Mouse (Mus musculus): ENCODE results near the gene Tjp1. TPM values are rescaled to one million over a fixed set of nuclear protein-coding genes. Genes with fewer than 3 reads are reported as not detected.

The Tjp1 gene
- total and polyA plus RNA-seq, 3 experiments = not detected

GRCm38 (mm10) chr7:65387560-65388175, 139.9 kb downstream of the Tjp1 start:
- DNase-seq (ENCODE audit: extremely low read depth) = no peak
- no peak for TF ChIP-seq ZKSCAN1 (IDR thresholded peaks at IDR 0.05; ENCODE audit: borderline replicate concordance, low read depth, low read length)
- no peak for TF ChIP-seq CHD1 (IDR thresholded peaks at IDR 0.05; ENCODE audit: low read depth, low read length)
- TF ChIP-seq USF2 (conservative IDR thresholded peaks at IDR 0.05; ENCODE audit: low read depth, low read length) = no peak
- TF ChIP-seq IRF4 (IDR thresholded peaks at IDR 0.05; ENCODE audit: low read depth, low read length) = no peak
- no peak for TF ChIP-seq HCFC1 (IDR thresholded peaks at IDR 0.05; ENCODE audit: low read depth, low read length)
- no peaks in the 10 kb centered on the region for H3K79me2 ChIP-seq (replicated peaks; ENCODE audit: control insufficient read depth, extremely low read depth, insufficient read depth, poor library complexity, severe bottlenecking)
- peaks cover 25% of the 10 kb centered on the region for H3K27me3 ChIP-seq (replicated peaks)
- dilution Hi-C loops (cut with MboI; ENCODE audit: extremely low pct_ligation_motif_present, extremely low pct_unique_long_range_greater_than_20kb, low sequenced_read_pairs) = no loop called here
- H3K9me3 ChIP-seq (replicated peaks; ENCODE audit: low read length) = no peaks in the 10 kb centered on the region
- in situ Hi-C loops (cut with MboI; ENCODE audit: low pct_ligation_motif_present, low pct_unique_long_range_greater_than_20kb, low sequenced_read_pairs) = no loop called here
- H3K36me3 ChIP-seq (replicated peaks in 1 of 2; ENCODE audit: control insufficient read depth in 1 of 2, insufficient read depth in 1 of 2, low read length in 1 of 2) = no peaks in the 10 kb centered on the region
- H3K9ac ChIP-seq (ENCODE audit: insufficient read depth, low read depth) = no peak overlapping the region
- no peak overlapping the region for H3K4me3 ChIP-seq (replicated peaks in 1 of 3; ENCODE audit: low read depth in 2 of 3, low read length in 2 of 3, poor library complexity in 1 of 3)
- no peak overlapping the region for H3K4me2 ChIP-seq (ENCODE audit: insufficient read depth, low read depth, poor library complexity, severe bottlenecking)
- H3K27ac ChIP-seq (ENCODE audit: insufficient read depth, low read depth) = no peak overlapping the region
- no peaks in the 10 kb centered on the region for H3K4me1 ChIP-seq (ENCODE audit: control insufficient read depth in 1 of 2, insufficient read depth in 2 of 2)

- no peak overlapping the region for H3K4me2 ChIP-seq (ENCODE audit: insufficient read depth, low read depth, poor library complexity, severe bottlenecking)
- no peaks in the 10 kb centered on the region for H3K36me3 ChIP-seq (replicated peaks in 1 of 2; ENCODE audit: control insufficient read depth in 1 of 2, insufficient read depth in 1 of 2, low read length in 1 of 2)
- TF ChIP-seq UBTF (IDR thresholded peaks at IDR 0.05; ENCODE audit: low read depth, low read length) (no peak), MAFK (IDR thresholded peaks at IDR 0.05; ENCODE audit: insufficient replicate concordance, low read length) (peak; percentile 64; the same call in 1 of the 2 replicates)
- DNase-seq (ENCODE audit: extremely low read depth) = no peak
- peaks cover 29% of the 10 kb centered on the region for H3K27me3 ChIP-seq (replicated peaks)
- no peaks in the 10 kb centered on the region for H3K4me1 ChIP-seq (ENCODE audit: control insufficient read depth in 1 of 2, insufficient read depth in 2 of 2)
- H3K27ac ChIP-seq (ENCODE audit: insufficient read depth, low read depth) = no peak overlapping the region
- in situ Hi-C loops (cut with MboI; ENCODE audit: low pct_ligation_motif_present, low pct_unique_long_range_greater_than_20kb, low sequenced_read_pairs) (no loop called here), dilution Hi-C loops (cut with MboI; ENCODE audit: extremely low pct_ligation_motif_present, extremely low pct_unique_long_range_greater_than_20kb, low sequenced_read_pairs) (no loop called here)
- no peaks in the 10 kb centered on the region for H3K79me2 ChIP-seq (replicated peaks; ENCODE audit: control insufficient read depth, extremely low read depth, insufficient read depth, poor library complexity, severe bottlenecking)
- no peak overlapping the region for H3K9ac ChIP-seq (ENCODE audit: insufficient read depth, low read depth)
- no peaks in the 10 kb centered on the region for H3K9me3 ChIP-seq (replicated peaks; ENCODE audit: low read length)
- H3K4me3 ChIP-seq (replicated peaks in 1 of 3; ENCODE audit: low read depth in 2 of 3, low read length in 2 of 3, poor library complexity in 1 of 3) = no peak overlapping the region
Observed at GRCm38 (mm10) chr7:65384775-65385174, 142.8 kb downstream of the Tjp1 start.

- Histone ChIP-seq H3K27me3 (replicated peaks) (peaks cover 30% of the 10 kb centered on the region), H3K4me1 (ENCODE audit: control insufficient read depth in 1 of 2, insufficient read depth in 2 of 2) (no peaks in the 10 kb centered on the region), H3K9me3 (replicated peaks; ENCODE audit: low read length) (no peaks in the 10 kb centered on the region), H3K79me2 (replicated peaks; ENCODE audit: control insufficient read depth, extremely low read depth, insufficient read depth, poor library complexity, severe bottlenecking) (no peaks in the 10 kb centered on the region), H3K27ac (ENCODE audit: insufficient read depth, low read depth) (no peak overlapping the region), H3K4me2 (ENCODE audit: insufficient read depth, low read depth, poor library complexity, severe bottlenecking) (no peak overlapping the region), H3K36me3 (replicated peaks in 1 of 2; ENCODE audit: control insufficient read depth in 1 of 2, insufficient read depth in 1 of 2, low read length in 1 of 2) (no peaks in the 10 kb centered on the region), H3K9ac (ENCODE audit: insufficient read depth, low read depth) (no peak overlapping the region), H3K4me3 (replicated peaks in 1 of 3; ENCODE audit: low read depth in 2 of 3, low read length in 2 of 3, poor library complexity in 1 of 3) (no peak overlapping the region)
- dilution Hi-C loops (cut with MboI; ENCODE audit: extremely low pct_ligation_motif_present, extremely low pct_unique_long_range_greater_than_20kb, low sequenced_read_pairs) = no loop called here
- no peak for TF ChIP-seq BHLHE40 (IDR thresholded peaks at IDR 0.05; ENCODE audit: low read depth, low read length)
- TF ChIP-seq ZNF384 (IDR thresholded peaks at IDR 0.05; ENCODE audit: low read depth, low read length) = no peak
- no peak for TF ChIP-seq MAFK (IDR thresholded peaks at IDR 0.05; ENCODE audit: insufficient replicate concordance, low read length)
- TF ChIP-seq MAX (IDR thresholded peaks at IDR 0.05; ENCODE audit: low read length) = no peak
- no peak for TF ChIP-seq MYC (IDR thresholded peaks at IDR 0.05; ENCODE audit: low read depth, low read length)
- TF ChIP-seq E2F4 (IDR thresholded peaks at IDR 0.05; ENCODE audit: insufficient replicate concordance, low read depth, low read length) = no peak
- TF ChIP-seq JUND (conservative IDR thresholded peaks at IDR 0.05; ENCODE audit: low read depth, low read length) = no peak
- TF ChIP-seq IRF4 (IDR thresholded peaks at IDR 0.05; ENCODE audit: low read depth, low read length) = no peak
- in situ Hi-C loops (cut with MboI; ENCODE audit: low pct_ligation_motif_present, low pct_unique_long_range_greater_than_20kb, low sequenced_read_pairs) = no loop called here
- DNase-seq (ENCODE audit: extremely low read depth) = no peak
Observed at GRCm38 (mm10) chr7:65382515-65383283, 144.9 kb downstream of the Tjp1 start.
